In the genomic region with DNA sequence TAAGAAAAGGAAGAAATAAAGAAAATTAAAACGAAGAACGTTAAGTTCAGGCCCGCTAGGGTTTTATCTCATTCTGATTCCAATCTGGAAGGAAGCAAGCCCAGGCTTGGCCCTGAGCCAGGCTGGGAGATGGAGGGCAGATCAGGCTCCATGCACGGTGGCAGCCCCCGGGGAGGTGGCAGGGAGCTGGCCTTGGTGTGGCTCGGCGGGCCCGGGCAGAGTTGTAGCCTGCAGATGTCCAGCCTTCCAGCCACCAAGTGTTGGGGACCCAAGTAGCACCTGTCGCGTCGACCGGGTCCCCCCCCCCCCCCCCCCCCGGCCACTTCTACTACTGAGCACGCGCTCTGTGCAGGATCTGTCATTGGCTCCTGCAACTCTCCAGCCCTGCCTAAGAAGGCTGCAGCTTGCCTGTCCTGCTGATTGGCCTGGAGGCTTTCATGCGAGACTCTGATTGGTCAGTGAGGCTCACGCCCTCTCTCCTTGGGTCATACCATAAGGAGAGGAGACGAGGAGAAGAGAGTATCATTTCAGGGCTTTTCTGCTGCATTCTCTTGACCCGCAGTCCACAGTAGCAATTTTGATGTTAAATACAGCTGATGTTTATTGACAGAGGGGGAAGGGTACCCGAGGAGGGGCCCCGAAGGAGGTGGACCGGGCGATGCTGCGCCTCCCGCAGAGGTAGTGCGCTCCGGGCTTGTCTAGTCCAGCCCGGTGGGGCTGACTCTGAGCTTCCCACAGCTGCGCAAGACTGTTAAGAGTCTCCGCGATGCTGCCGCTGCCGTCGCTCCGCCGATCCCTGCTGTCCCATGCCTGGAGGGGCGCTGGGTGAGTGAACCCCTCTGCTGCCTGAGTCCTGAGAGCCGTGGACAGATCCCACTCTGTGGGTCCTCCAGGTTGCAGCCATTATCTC, we compare ENCODE assay signal across 8 mouse cellular contexts. TPM values are rescaled to one million over a fixed set of nuclear protein-coding genes. Genes with fewer than 3 reads are reported as not detected.
DNase-seq lines count a peak whose midpoint lies in the region; ATAC-seq and TF ChIP-seq lines count a peak whose summit lies in the region.

A gene (plus strand): TSS at position 494 of the 910 bp plus-strand sequence.

- H3K4me2 ChIP-seq in hindbrain, postnatal 0 days (ENCODE audit: low read depth, low read length): peak within 1 kb of the TSS; percentile 72

- no peaks in the 10 kb centered on the region for H3K9me3 ChIP-seq in hindbrain, postnatal 0 days (ENCODE audit: low read length)

- ATAC-seq in common myeloid progenitor, adult 5-6 weeks (replicated peaks; ENCODE audit: low read depth, poor library complexity, severe bottlenecking): peak; percentile 98
- ATAC-seq in hindbrain, postnatal 0 days: peak; percentile 100
- peak; percentile 98 for ATAC-seq in megakaryocyte, adult 5-6 weeks (ENCODE audit: poor library complexity, severe bottlenecking)

- under 1% methylated on average over 33 of the region's 38 CpGs for WGBS in hindbrain, postnatal 0 days

- H3K4me1 ChIP-seq in hindbrain, postnatal 0 days (ENCODE audit: insufficient read depth, low read length): peaks cover 15% of the 10 kb centered on the region

- peak within 1 kb of the TSS; percentile 70 for H3K9ac ChIP-seq in hindbrain, postnatal 0 days (replicated peaks; ENCODE audit: low read length)

- peak within 1 kb of the TSS; percentile 98 for H3K27ac ChIP-seq in gastrocnemius, adult 2 months
- peak within 1 kb of the TSS; percentile 94 for H3K27ac ChIP-seq in hindbrain, postnatal 0 days
- H3K27ac ChIP-seq in left cerebral cortex, adult 2 months: peak within 1 kb of the TSS; percentile 100

- intact Hi-C loops in gastrocnemius, adult 2 months (cut with DNase I): no loop called here
- intact Hi-C loops in left cerebral cortex, adult 2 months (cut with DNase I): no loop called here

- H3K36me3 ChIP-seq in hindbrain, postnatal 0 days (ENCODE audit: insufficient read depth, low read length): no peaks in the 10 kb centered on the region

- H3K27me3 ChIP-seq in hindbrain, postnatal 0 days (ENCODE audit: insufficient read depth, low read length): no peaks in the 10 kb centered on the region

- TF ChIP-seq CTCF in gastrocnemius, adult 2 months (IDR thresholded peaks at IDR 0.05): no peak
- peak; percentile 8; the same call in 1 of the 2 replicates for TF ChIP-seq CTCF in hindbrain, postnatal 0 days (IDR thresholded peaks at IDR 0.05; ENCODE audit: low read depth)
- peak; percentile 3 for TF ChIP-seq CTCF in left cerebral cortex, adult 2 months (IDR thresholded peaks at IDR 0.05)

- peak within 1 kb of the TSS; percentile 84 for H3K4me3 ChIP-seq in gastrocnemius, adult 2 months
- H3K4me3 ChIP-seq in hindbrain, postnatal 0 days (ENCODE audit: low read length): peak within 1 kb of the TSS; percentile 74
- H3K4me3 ChIP-seq in left cerebral cortex, adult 2 months: peak within 1 kb of the TSS; percentile 67

- peak; percentile 97 for DNase-seq in ZHBTc4 (ENCODE audit: low read depth, low spot score)
- peak; percentile 94 for DNase-seq in gastrocnemius, adult 2 months
- DNase-seq in hindbrain, postnatal 0 days (ENCODE audit: low spot score): peak; percentile 98
- DNase-seq in left cerebral cortex, adult 2 months (ENCODE audit: extremely low spot score in 1 of 2, low spot score in 2 of 2): peak; percentile 79 to 87
- DNase-seq in right cerebral cortex, adult 2 months (ENCODE audit: low spot score in 2 of 2): peak; percentile 89 to 92
- peak; percentile 90 for DNase-seq in urinary bladder, postnatal 14 days (ENCODE audit: low spot score)

RNA-seq across cellular contexts. Expression of the gene that starts here (rescaled TPM):
- 9.1 and 11.2 TPM in 2 replicates for total RNA-seq in common myeloid progenitor, adult 5-6 weeks (2017)
- total RNA-seq in gastrocnemius, adult 2 months (2021): 10 to 100 TPM; 58.2 to 75.6 TPM
- total RNA-seq in hindbrain, postnatal 0 days (2014; rRNA removed): 30.0 and 43.3 TPM in 2 replicates
- polyA plus RNA-seq in hindbrain, postnatal 0 days (2015; fragmentation: Nextera tagmentation; extraction: Ambion mirVana): 26.6 and 27.6 TPM in 2 replicates
- 10 to 100 TPM; 16.9 to 17.0 TPM for total RNA-seq in left cerebral cortex, adult 2 months (2021)
- 4.9 and 5.7 TPM in 2 replicates for total RNA-seq in megakaryocyte, adult 5-6 weeks (2015)
- total RNA-seq in megakaryocyte, adult 5-6 weeks (2017): 5.8 and 8.9 TPM in 2 replicates

Comparison
In these comparisons a context has a peak if more than half of its experiments do, and no peak if none do; other contexts are left out.
1. Peak in every context shown above with its lines: DNase-seq, ATAC-seq, H3K4me3 ChIP-seq and H3K27ac ChIP-seq.